8 mouse cellular contexts compared by ENCODE assay signal in the genomic region with DNA sequence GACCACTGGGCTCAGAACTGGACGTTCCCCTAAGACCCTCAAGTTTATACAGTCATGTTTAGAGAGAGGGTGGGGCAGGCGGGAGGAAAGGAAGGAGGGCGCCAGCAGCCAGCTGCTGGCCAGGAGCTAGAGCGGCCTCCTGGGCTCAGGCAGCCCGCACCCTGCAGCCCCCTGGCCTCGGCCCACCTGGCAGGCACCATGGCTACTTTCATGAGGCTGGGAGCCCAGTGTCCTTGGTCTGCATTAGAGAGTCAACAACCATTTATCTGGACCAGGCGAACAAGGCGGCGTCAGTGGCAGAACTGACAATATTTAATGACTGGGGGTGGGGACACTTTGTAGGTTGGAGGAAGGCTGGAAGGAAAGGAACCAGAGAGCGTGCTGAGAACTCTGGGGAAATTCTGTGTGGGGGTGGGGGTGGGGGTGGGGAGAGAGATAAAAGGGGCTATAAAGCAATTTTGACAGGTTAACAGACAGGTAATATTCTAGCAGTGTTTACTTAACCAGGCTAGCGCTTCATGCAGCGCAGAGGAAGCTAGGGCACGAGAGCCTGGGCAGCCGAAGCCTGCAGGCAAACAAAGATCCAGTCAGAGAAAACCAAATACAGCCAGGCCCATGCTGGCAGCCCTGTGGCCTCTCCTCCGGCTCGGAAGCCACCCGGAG.
DNase-seq lines count a peak whose midpoint lies in the region; ATAC-seq lines count a peak whose summit lies in the region.

No protein-coding gene starts in this region.

- H3K4me2 ChIP-seq in kidney, embryonic 15.5 days: peak overlapping the region; percentile 44
- H3K4me2 ChIP-seq in stomach, embryonic 15.5 days: peak overlapping the region; percentile 41

- peak; percentile 14; the same call in 1 of the 2 replicates for ATAC-seq in kidney, embryonic 15.5 days (replicated peaks; ENCODE audit: low FRiP score)
- peak; percentile 73 for ATAC-seq in stomach, embryonic 15.5 days (ENCODE audit: insufficient read depth, low FRiP score, low read depth)

- peak overlapping the region; percentile 48 for H3K27ac ChIP-seq in kidney, embryonic 15.5 days
- H3K27ac ChIP-seq in stomach, embryonic 15.5 days: peak overlapping the region; percentile 69

- H3K36me3 ChIP-seq in kidney, embryonic 15.5 days: no peaks in the 10 kb centered on the region
- H3K36me3 ChIP-seq in stomach, embryonic 15.5 days: no peaks in the 10 kb centered on the region

- H3K9ac ChIP-seq in kidney, embryonic 15.5 days: no peak overlapping the region
- no peak overlapping the region for H3K9ac ChIP-seq in stomach, embryonic 15.5 days

- no peaks in the 10 kb centered on the region for H3K27me3 ChIP-seq in kidney, embryonic 15.5 days
- no peaks in the 10 kb centered on the region for H3K27me3 ChIP-seq in stomach, embryonic 15.5 days (replicated peaks)

- peak; percentile 46 for DNase-seq in adrenal gland, postnatal 10 days
- DNase-seq in adrenal gland, adult 8-10 months: no peak
- DNase-seq in kidney, postnatal 25 days: no peak
- peak; percentile 29 for DNase-seq in ovary, adult 18-20 months (ENCODE audit: low spot score)
- DNase-seq in ovary, postnatal 10 days (ENCODE audit: low spot score): no peak
- no peak for DNase-seq in frontal cortex, postnatal 25 days (ENCODE audit: low spot score in 2 of 2)

- H3K4me1 ChIP-seq in kidney, embryonic 15.5 days: peaks cover 41% of the 10 kb centered on the region
- peaks cover 28% of the 10 kb centered on the region for H3K4me1 ChIP-seq in stomach, embryonic 15.5 days

- 18% methylated on average over 17 of the region's 17 CpGs for WGBS in kidney, embryonic 15.5 days
- 26% methylated on average over 17 of the region's 17 CpGs for WGBS in stomach, embryonic 15.5 days

- no peaks in the 10 kb centered on the region for H3K9me3 ChIP-seq in kidney, embryonic 15.5 days (replicated peaks)
- no peaks in the 10 kb centered on the region for H3K9me3 ChIP-seq in stomach, embryonic 15.5 days

- no peak overlapping the region for H3K4me3 ChIP-seq in kidney, embryonic 15.5 days (replicated peaks)
- no peak overlapping the region for H3K4me3 ChIP-seq in stomach, embryonic 15.5 days (replicated peaks)

Comparison
In these comparisons a context has a peak if more than half of its experiments do, and no peak if none do; other contexts are left out.
1. DNase-seq: peak in adrenal gland, postnatal 10 days (single experiment) and ovary, adult 18-20 months (single experiment); none in adrenal gland, adult 8-10 months (single experiment), kidney, postnatal 25 days (0 of 2), ovary, postnatal 10 days (single experiment) and frontal cortex, postnatal 25 days (0 of 2).